Mouse (Mus musculus): ENCODE measurements around the gene Uggt1. TPM values are rescaled to one million over a fixed set of nuclear protein-coding genes. Genes with fewer than 3 reads are reported as not detected.

Uggt1 gene
- polyA plus RNA-seq, 1 experiment from 2014 or later, result 54.0 TPM

- Histone ChIP-seq H3K36me3 (no peaks in the 10 kb centered on the region), H3K27me3 (ENCODE audit: insufficient read depth, poor library complexity, severe bottlenecking) (peaks cover 45% of the 10 kb centered on the region), H3K9me3 (no peaks in the 10 kb centered on the region), H3K4me3 (peak overlapping the region; percentile 33), H3K4me1 (replicated peaks) (peaks cover 24% of the 10 kb centered on the region), H3K27ac (no peak overlapping the region)
- WGBS, result 45% methylated on average over 54 of the region's 54 CpGs
- DNase-seq (ENCODE audit: low spot score), result no peak
These were observed 24.7 kb upstream of the Uggt1 start for GRCm38 (mm10) chr1:36269121-36269795.

- Histone ChIP-seq H3K27ac (no peak overlapping the region), H3K4me1 (replicated peaks) (peaks cover 20% of the 10 kb centered on the region), H3K36me3 (no peaks in the 10 kb centered on the region), H3K9me3 (no peaks in the 10 kb centered on the region), H3K27me3 (ENCODE audit: insufficient read depth, poor library complexity, severe bottlenecking) (peaks cover 45% of the 10 kb centered on the region), H3K4me3 (no peak overlapping the region)
- WGBS, result 97% methylated on average over 3 of the region's 3 CpGs
- DNase-seq (ENCODE audit: low spot score), result no peak
These were observed 23.1 kb upstream of the Uggt1 start for GRCm38 (mm10) chr1:36267595-36267994.

DNA sequence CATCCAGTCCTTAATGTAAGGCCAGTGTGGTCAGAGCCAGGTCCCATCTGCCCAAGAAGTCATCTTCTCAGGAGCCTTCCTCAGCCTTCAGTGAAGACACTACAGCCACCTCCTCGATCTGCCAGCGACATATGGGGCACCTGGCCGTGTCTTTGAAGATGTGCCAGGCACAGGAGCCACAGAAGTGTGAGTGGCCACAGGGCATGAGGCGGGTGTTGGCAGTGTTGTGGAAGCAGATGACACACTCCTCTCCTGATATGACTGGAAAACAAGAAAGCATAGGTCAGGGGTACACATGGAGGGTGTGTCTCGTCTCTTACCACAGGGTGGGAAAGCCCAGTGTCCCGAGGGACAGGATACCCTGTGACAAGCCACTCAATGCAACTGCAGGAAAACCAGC, 21.8 kb upstream of the Uggt1 start:
- no peak for DNase-seq (ENCODE audit: low spot score)
- Histone ChIP-seq H3K27me3 (ENCODE audit: insufficient read depth, poor library complexity, severe bottlenecking) (peaks cover 32% of the 10 kb centered on the region), H3K27ac (no peak overlapping the region), H3K4me3 (no peak overlapping the region), H3K4me1 (replicated peaks) (peaks cover 15% of the 10 kb centered on the region), H3K9me3 (no peaks in the 10 kb centered on the region), H3K36me3 (no peaks in the 10 kb centered on the region)
- 91% methylated on average over 6 of the region's 6 CpGs for WGBS

DNA sequence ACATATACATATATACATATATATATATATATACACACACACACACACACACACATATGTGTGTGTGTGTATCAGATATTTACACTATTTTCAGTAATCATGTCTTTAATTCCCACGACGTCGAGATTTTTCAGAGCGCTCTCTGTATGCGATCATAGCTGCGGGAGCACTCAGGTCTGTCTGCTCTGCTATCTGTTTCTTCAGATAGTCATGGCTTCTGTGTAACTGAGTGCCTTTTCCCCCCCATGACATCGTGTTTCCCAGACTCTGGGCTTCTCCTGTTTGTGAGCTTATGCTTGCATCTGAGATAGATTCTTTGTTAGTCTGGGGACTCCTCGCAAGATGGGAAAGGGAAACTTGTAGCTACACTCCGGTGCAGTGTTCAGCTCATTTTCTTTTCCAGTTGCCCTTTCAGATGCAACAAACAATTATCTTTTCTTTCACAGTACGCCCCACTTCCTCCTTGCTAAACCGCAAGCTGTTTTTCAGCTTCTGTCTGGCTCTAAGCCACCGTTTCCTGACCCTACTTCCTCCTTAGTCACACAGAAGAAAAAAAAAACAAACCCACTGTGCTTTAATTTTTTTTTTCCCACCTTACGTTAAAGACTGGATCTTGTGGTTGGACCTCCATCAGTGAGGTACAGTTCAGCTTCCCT, 19.4 kb upstream of the Uggt1 start:
- Histone ChIP-seq H3K4me3 (no peak overlapping the region), H3K27ac (no peak overlapping the region), H3K27me3 (ENCODE audit: insufficient read depth, poor library complexity, severe bottlenecking) (peaks cover 9% of the 10 kb centered on the region), H3K9me3 (0 out of 2 replicates have a peak, but pooled peaks cover 2% of the 10 kb centered on the region), H3K36me3 (no peaks in the 10 kb centered on the region), H3K4me1 (replicated peaks) (no peaks in the 10 kb centered on the region)
- DNase-seq (ENCODE audit: low spot score), result no peak
- WGBS, result 77% methylated on average over 13 of the region's 13 CpGs

- H3K9me3 ChIP-seq, result peaks cover 4% of the 10 kb centered on the region; the same call in 1 of the 2 replicates
- H3K27me3 ChIP-seq (ENCODE audit: insufficient read depth, poor library complexity, severe bottlenecking), result no peaks in the 10 kb centered on the region
- WGBS, result 89% methylated on average over 19 of the region's 19 CpGs
- H3K4me1 ChIP-seq (replicated peaks), result no peaks in the 10 kb centered on the region
- H3K36me3 ChIP-seq, result no peaks in the 10 kb centered on the region
- H3K27ac ChIP-seq, result no peak overlapping the region
- DNase-seq (ENCODE audit: low spot score), result no peak
- no peak overlapping the region for H3K4me3 ChIP-seq
These were observed 17.4 kb upstream of the Uggt1 start for GRCm38 (mm10) chr1:36261708-36262504.

- Histone ChIP-seq H3K27me3 (ENCODE audit: insufficient read depth, poor library complexity, severe bottlenecking) (peaks cover 10% of the 10 kb centered on the region), H3K27ac (no peak overlapping the region), H3K36me3 (no peaks in the 10 kb centered on the region), H3K4me1 (replicated peaks) (peaks cover 5% of the 10 kb centered on the region; the same call in 1 of the 2 replicates), H3K9me3 (peaks cover 9% of the 10 kb centered on the region), H3K4me3 (no peak overlapping the region)
- 97% methylated on average over 1 of the region's 1 CpGs for WGBS
- no peak for DNase-seq (ENCODE audit: low spot score)
These were observed 15.9 kb upstream of the Uggt1 start for GRCm38 (mm10) chr1:36260418-36260817.

DNA sequence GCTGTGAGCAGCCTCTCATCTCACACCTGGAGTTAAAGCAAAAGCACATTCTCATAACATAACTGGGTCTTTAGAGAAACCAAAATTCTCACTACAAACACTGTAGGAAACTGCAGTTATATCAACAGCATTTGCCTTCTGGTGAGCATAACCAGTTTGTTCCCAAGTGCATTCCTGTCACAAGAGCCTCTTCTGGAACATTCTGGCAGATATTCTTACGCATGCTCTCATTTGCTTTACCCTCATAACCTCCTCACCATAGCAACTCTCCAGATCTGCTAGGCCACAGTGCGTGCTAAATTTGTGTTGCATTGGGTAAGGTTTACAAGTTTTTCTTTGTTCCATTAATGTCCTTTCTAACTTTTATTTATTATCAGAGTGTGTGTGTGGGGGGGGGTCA, 14.8 kb upstream of the Uggt1 start:
- H3K36me3 ChIP-seq, result no peaks in the 10 kb centered on the region
- no peak overlapping the region for H3K27ac ChIP-seq
- peaks cover 21% of the 10 kb centered on the region for H3K27me3 ChIP-seq (ENCODE audit: insufficient read depth, poor library complexity, severe bottlenecking)
- WGBS, result 91% methylated on average over 2 of the region's 2 CpGs
- peaks cover 9% of the 10 kb centered on the region for H3K9me3 ChIP-seq
- H3K4me3 ChIP-seq, result no peak overlapping the region
- peaks cover 15% of the 10 kb centered on the region for H3K4me1 ChIP-seq (replicated peaks)
- no peak for DNase-seq (ENCODE audit: low spot score)

DNA sequence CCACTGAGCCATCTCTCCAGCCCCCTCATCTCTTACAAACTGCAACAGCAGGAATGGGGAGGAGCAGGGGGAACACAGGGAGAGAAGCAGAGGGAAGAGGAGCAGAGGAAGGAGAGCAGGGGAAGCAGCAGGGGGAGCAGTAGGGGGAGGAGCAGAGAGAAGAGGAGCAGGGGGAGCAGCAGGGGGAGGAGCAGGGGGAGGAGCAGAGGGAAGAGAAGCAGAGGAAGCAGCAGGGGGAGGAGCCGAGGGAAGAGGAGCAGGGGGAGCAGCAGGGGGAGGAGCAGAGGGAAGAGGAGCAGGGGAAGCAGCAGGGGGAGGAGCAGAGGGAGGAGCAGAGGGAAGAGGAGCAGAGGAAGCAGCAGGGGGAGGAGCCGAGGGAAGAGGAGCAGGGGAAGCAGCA, 14.1 kb upstream of the Uggt1 start:
- Histone ChIP-seq H3K27me3 (ENCODE audit: insufficient read depth, poor library complexity, severe bottlenecking) (peaks cover 28% of the 10 kb centered on the region), H3K27ac (no peak overlapping the region), H3K4me1 (replicated peaks) (peaks cover 15% of the 10 kb centered on the region), H3K36me3 (no peaks in the 10 kb centered on the region), H3K4me3 (no peak overlapping the region), H3K9me3 (peaks cover 9% of the 10 kb centered on the region)
- DNase-seq (ENCODE audit: low spot score), result no peak
- 55% methylated on average over 2 of the region's 2 CpGs for WGBS

- Histone ChIP-seq H3K4me3 (no peak overlapping the region), H3K27me3 (ENCODE audit: insufficient read depth, poor library complexity, severe bottlenecking) (peaks cover 30% of the 10 kb centered on the region), H3K9me3 (peaks cover 9% of the 10 kb centered on the region), H3K27ac (no peak overlapping the region), H3K36me3 (no peaks in the 10 kb centered on the region), H3K4me1 (replicated peaks) (peaks cover 17% of the 10 kb centered on the region)
- DNase-seq (ENCODE audit: low spot score), result no peak
- WGBS, result 91% methylated on average over 8 of the region's 8 CpGs
These were observed 12.8 kb upstream of the Uggt1 start for GRCm38 (mm10) chr1:36257276-36257675.

DNA sequence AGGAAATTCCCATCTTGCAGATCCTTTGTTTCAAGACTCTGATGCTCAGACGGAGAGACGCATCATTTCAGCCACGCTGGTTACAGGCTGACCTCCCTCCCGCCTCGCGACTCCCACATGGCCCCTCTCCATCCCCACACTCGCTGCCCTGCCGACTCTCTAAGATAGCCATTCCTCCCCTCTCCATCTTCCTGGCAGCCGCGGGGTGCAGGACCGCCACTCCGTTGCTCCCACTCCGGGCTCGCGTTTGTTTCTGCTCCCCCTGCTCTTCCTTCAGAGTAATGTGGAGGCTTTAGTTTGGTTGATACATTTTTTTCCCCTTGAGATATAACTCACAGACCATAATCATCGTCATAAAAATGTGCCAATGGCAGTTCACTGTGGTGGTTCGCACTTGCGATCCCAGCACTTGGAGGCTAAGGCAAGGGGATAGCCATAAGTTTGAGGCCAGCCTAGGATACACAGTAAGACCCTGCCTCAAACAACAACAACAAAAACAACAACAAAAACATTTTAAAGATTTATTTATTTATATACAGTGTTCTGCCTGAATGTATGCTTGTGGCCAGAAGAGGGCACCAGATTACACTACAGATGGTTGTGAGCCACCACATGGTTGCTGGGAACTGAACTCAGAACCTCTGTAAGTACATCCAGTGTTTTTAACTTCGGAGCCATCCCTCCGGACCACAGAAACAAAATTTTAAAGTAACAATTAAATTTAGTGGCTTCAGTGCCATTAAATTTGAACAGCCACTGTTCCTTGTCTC, 11.5 kb upstream of the Uggt1 start:
- H3K4me3 ChIP-seq, result no peak overlapping the region; the same call in 1 of the 2 replicates
- no peak overlapping the region for H3K27ac ChIP-seq
- no peaks in the 10 kb centered on the region for H3K36me3 ChIP-seq
- peaks cover 26% of the 10 kb centered on the region for H3K4me1 ChIP-seq (replicated peaks)
- 21% methylated on average over 20 of the region's 20 CpGs for WGBS
- H3K9me3 ChIP-seq, result peaks cover 9% of the 10 kb centered on the region
- no peak for DNase-seq (ENCODE audit: low spot score)
- H3K27me3 ChIP-seq (ENCODE audit: insufficient read depth, poor library complexity, severe bottlenecking), result peaks cover 30% of the 10 kb centered on the region

- DNase-seq (ENCODE audit: low spot score), result peak; percentile 67
- peaks cover 30% of the 10 kb centered on the region for H3K4me1 ChIP-seq (replicated peaks)
- peak overlapping the region; percentile 53 for H3K27ac ChIP-seq
- H3K9me3 ChIP-seq, result peaks cover 9% of the 10 kb centered on the region
- no peaks in the 10 kb centered on the region for H3K36me3 ChIP-seq
- peaks cover 30% of the 10 kb centered on the region for H3K27me3 ChIP-seq (ENCODE audit: insufficient read depth, poor library complexity, severe bottlenecking)
- H3K4me3 ChIP-seq, result peak overlapping the region; percentile 40
- 7% methylated on average over 25 of the region's 25 CpGs for WGBS
These were observed 10.3 kb upstream of the Uggt1 start for GRCm38 (mm10) chr1:36254635-36255360.

- peak; percentile 57 for DNase-seq (ENCODE audit: low spot score)
- 13% methylated on average over 6 of the region's 6 CpGs for WGBS
- H3K4me1 ChIP-seq (replicated peaks), result peaks cover 30% of the 10 kb centered on the region
- H3K9me3 ChIP-seq, result peaks cover 5% of the 10 kb centered on the region
- no peak overlapping the region for H3K27ac ChIP-seq
- no peak overlapping the region for H3K4me3 ChIP-seq
- H3K36me3 ChIP-seq, result no peaks in the 10 kb centered on the region
- H3K27me3 ChIP-seq (ENCODE audit: insufficient read depth, poor library complexity, severe bottlenecking), result peaks cover 30% of the 10 kb centered on the region
These were observed 8.3 kb upstream of the Uggt1 start for GRCm38 (mm10) chr1:36252791-36253190.
